Mouse (Mus musculus) limb, embryonic 14.5 days (tissue): Measurements from ENCODE around the gene Coasy. TPM values are rescaled to one million over a fixed set of nuclear protein-coding genes. Genes with fewer than 3 reads are reported as not detected.

Source experiments
- ATAC-seq: fragments of 200-750 bp; cut with Nextera tagmentation; 2 replicates; pipeline ENCODE4 v1.8.0; 2017; ENCODE audit warnings: low read depth, moderate number of reproducible peaks, moderate TSS enrichment; ENCODE audit not compliant: low FRiP score
- DNase-seq: peaks from one replicate; pipeline ENCODE4 v3.0.0-alpha.2; 2015; ENCODE audit warnings: low spot score
- H3K27ac ChIP-seq: fragments of 300-500 bp; sonication (generic); replicated peaks from 2 replicates; pipeline ENCODE4 v1.5.1; 2014; ENCODE audit warnings: low read depth, mild to moderate bottlenecking, low read length, moderate library complexity, mixed read lengths
- H3K27me3 ChIP-seq: fragments of 300-500 bp; sonication (generic); 2 replicates; pipeline ENCODE4 v1.6.1; 2014; ENCODE audit warnings: low read length, mixed read lengths; ENCODE audit not compliant: control insufficient read depth, insufficient read depth
- H3K36me3 ChIP-seq: fragments of 300-500 bp; sonication (generic); 2 replicates; pipeline ENCODE4 v1.6.1; 2014; ENCODE audit warnings: mild to moderate bottlenecking, low read length, moderate library complexity, mixed read lengths; ENCODE audit not compliant: control insufficient read depth, insufficient read depth
- H3K4me1 ChIP-seq: fragments of 300-500 bp; sonication (generic); 2 replicates; pipeline ENCODE4 v1.6.1; 2014; ENCODE audit warnings: antibody characterized with exemption, low read length, mixed read lengths; ENCODE audit not compliant: control insufficient read depth, insufficient read depth
- H3K4me2 ChIP-seq: fragments of 300-500 bp; sonication (generic); replicated peaks from 2 replicates; pipeline ENCODE4 v1.6.1; 2014; ENCODE audit warnings: low read depth, mild to moderate bottlenecking, low read length, moderate library complexity; ENCODE audit not compliant: severe bottlenecking
- H3K4me3 ChIP-seq: fragments of 300-500 bp; sonication (generic); replicated peaks from 2 replicates; pipeline ENCODE4 v1.5.1; 2014; ENCODE audit warnings: low read length
- H3K9ac ChIP-seq: fragments of 300-500 bp; sonication (generic); 2 replicates; pipeline ENCODE4 v1.6.1; 2014; ENCODE audit warnings: mild to moderate bottlenecking, low read depth, low read length, moderate library complexity; ENCODE audit not compliant: severe bottlenecking
- H3K9me3 ChIP-seq: fragments of 300-500 bp; sonication (generic); 2 replicates; pipeline ENCODE4 v1.6.1; 2016; ENCODE audit warnings: low read length; ENCODE audit not compliant: control insufficient read depth
- POLR2A ChIP-seq: fragments of 200-500 bp; IDR thresholded peaks from 2 replicates; pipeline ENCODE4 v1.8.0; 2012; ENCODE audit warnings: inconsistent platforms, mild to moderate bottlenecking, moderate library complexity, borderline replicate concordance; ENCODE audit not compliant: insufficient read depth, insufficient read length; ENCODE audit errors: extremely low read depth
- WGBS: fragments of 180-500 bp; shearing (Covaris S2); extraction: QIAGEN DNeasy Blood & Tissue Kit; methylation state at CpG from one replicate; pipeline ENCODE4 v1.1.7; 2014; 5-methylcytosine and 5-hydroxymethylcytosine counted together
- polyA plus RNA-seq, 2 experiments: library from polyadenylated mRNA; depleted of rRNA in 1 of 2; stranded (reverse) in 1 of 2; unstranded in 1 of 2; fragments of >200 nt; fragmentation: Nextera tagmentation in 1 of 2; extraction: Ambion mirVana in 1 of 2; gene quantifications; 2 replicates each; pipeline versions ENCODE4 v1.2.1 to v1.2.3; 2012 to 2014

Coasy gene
- polyA plus RNA-seq, 2 experiments, result 43.3 to 49.1 TPM

- Histone ChIP-seq H3K9ac (no peak overlapping the region), H3K9me3 (no peaks in the 10 kb centered on the region), H3K27me3 (no peaks in the 10 kb centered on the region), H3K4me2 (no peak overlapping the region), H3K27ac (peak overlapping the region; percentile 81), H3K36me3 (peaks cover 19% of the 10 kb centered on the region; the same call in 1 of the 2 replicates), H3K4me1 (peaks cover 19% of the 10 kb centered on the region), H3K4me3 (no peak overlapping the region)
- ATAC-seq (no peak), DNase-seq (no peak)
- WGBS, result 64% methylated on average over 14 of the region's 14 CpGs
- TF ChIP-seq POLR2A, result no peak
These were observed 19.2 kb upstream of the Coasy start for GRCm38 (mm10) chr11:101062971-101063675.

- Histone ChIP-seq H3K4me1 (peaks cover 19% of the 10 kb centered on the region), H3K27me3 (no peaks in the 10 kb centered on the region), H3K27ac (peak overlapping the region; percentile 81), H3K9me3 (no peaks in the 10 kb centered on the region), H3K36me3 (peaks cover 19% of the 10 kb centered on the region; the same call in 1 of the 2 replicates), H3K4me3 (no peak overlapping the region), H3K9ac (peak overlapping the region; percentile 32; the same call in 1 of the 2 replicates), H3K4me2 (no peak overlapping the region)
- no peak for TF ChIP-seq POLR2A
- peak; percentile 59 for DNase-seq
- WGBS, result 30% methylated on average over 12 of the region's 12 CpGs
- ATAC-seq, result peak; percentile 63
These were observed 18.6 kb upstream of the Coasy start for GRCm38 (mm10) chr11:101063676-101064327.

- no peak overlapping the region for H3K9ac ChIP-seq
- H3K4me3 ChIP-seq, result no peak overlapping the region
- 0 out of 2 replicates have a peak, but pooled peaks cover 2% of the 10 kb centered on the region for H3K27me3 ChIP-seq
- no peaks in the 10 kb centered on the region for H3K9me3 ChIP-seq
- WGBS, result 73% methylated on average over 4 of the region's 4 CpGs
- ATAC-seq (no peak), DNase-seq (no peak)
- 0 out of 2 replicates have a peak overlapping the region, but pooled peaks have one; percentile 33 for H3K27ac ChIP-seq
- no peak overlapping the region for H3K4me2 ChIP-seq
- no peak for TF ChIP-seq POLR2A
- peaks cover 22% of the 10 kb centered on the region for H3K4me1 ChIP-seq
- H3K36me3 ChIP-seq, result peaks cover 19% of the 10 kb centered on the region; the same call in 1 of the 2 replicates
These were observed 17.9 kb upstream of the Coasy start for GRCm38 (mm10) chr11:101064462-101064861.

- Histone ChIP-seq H3K4me3 (no peak overlapping the region), H3K9ac (no peak overlapping the region), H3K4me2 (no peak overlapping the region), H3K4me1 (peaks cover 25% of the 10 kb centered on the region), H3K27me3 (0 out of 2 replicates have a peak, but pooled peaks cover 3% of the 10 kb centered on the region), H3K27ac (no peak overlapping the region), H3K36me3 (peaks cover 19% of the 10 kb centered on the region; the same call in 1 of the 2 replicates), H3K9me3 (no peaks in the 10 kb centered on the region)
- DNase-seq (no peak), ATAC-seq (no peak)
- WGBS, result 94% methylated on average over 9 of the region's 9 CpGs
- TF ChIP-seq POLR2A, result no peak
These were observed 17.4 kb upstream of the Coasy start for GRCm38 (mm10) chr11:101065002-101065401.
